Mouse (Mus musculus) testis, adult 2 months (tissue): ENCODE results near the gene Methig1.

Experiments used
- CTCF ChIP-seq: fragments of 200-500 bp; IDR thresholded peaks from 2 replicates; pipeline ENCODE4 v1.5.1; 2012; ENCODE audit warnings: low read depth, mild to moderate bottlenecking, inconsistent platforms, low read length, moderate library complexity; ENCODE audit not compliant: control insufficient read depth, insufficient read depth, insufficient replicate concordance
- POLR2A ChIP-seq: fragments of 200-500 bp; IDR thresholded peaks from 2 replicates; pipeline ENCODE4 v1.6.1; 2012; ENCODE audit warnings: low read depth, mild to moderate bottlenecking, inconsistent platforms, low read length, moderate library complexity; ENCODE audit not compliant: control insufficient read depth

DNA sequence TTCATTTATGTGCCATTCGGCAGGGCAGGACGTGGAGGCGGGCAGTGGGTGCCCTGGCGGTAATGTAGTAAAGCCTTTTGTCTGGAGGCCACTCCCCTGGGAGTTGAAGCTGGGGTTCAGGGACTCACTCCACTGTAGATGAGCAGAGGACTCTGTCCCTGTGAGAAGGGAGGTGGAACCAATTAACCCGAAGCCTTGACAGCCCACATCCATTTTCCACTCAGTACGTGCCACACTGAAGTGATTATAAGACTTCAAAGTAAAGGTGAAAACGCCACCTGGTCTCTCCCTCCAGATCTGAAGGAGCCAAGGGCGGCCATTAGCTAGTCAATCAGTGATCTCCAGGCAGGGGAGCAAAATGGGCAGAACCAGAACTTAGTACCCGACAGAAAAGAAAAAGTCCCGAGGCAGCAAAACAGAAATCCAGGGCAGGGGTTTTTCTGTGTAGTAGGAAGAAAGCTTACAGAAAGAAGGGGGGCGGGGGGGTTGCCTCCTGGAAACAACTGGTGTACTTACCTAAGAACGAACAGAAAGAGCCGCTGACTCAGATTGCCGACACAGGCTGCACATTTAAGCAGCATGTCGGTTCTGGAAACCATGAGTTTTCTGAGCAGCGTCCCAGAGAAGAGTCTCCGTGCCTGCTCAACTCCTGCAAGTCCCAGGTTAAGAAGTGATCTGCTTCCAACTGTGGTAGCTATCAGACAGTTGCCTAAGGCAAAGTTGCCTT lies 71.6 kb downstream of the Methig1 start, which contains the start of gene Slc11a2:
- TF ChIP-seq POLR2A (no peak), CTCF (no peak)
